Mouse (Mus musculus): ENCODE results near the gene Dhh. TPM values are rescaled to one million over a fixed set of nuclear protein-coding genes. Genes with fewer than 3 reads are reported as not detected.
"Not testable (repeated sequence)": the region's sequence is repeated elsewhere in the genome, so short reads cannot be mapped to it uniquely, and the experiment has no call there.

The Dhh gene
- total RNA-seq (2021): 1 to 10 TPM; 5.0 to 7.8 TPM
- long read RNA-seq, experiment 1, full-length matches to known transcripts: 22 of 24 reads
- long read RNA-seq, experiment 1, partial matches to known transcripts: 0 of 24 reads
- long read RNA-seq, experiment 1, other reads (novel, unspliced or antisense): 2 of 24 reads
- long read RNA-seq, experiment 2, full-length matches to known transcripts: 9 of 12 reads
- long read RNA-seq, experiment 2, partial matches to known transcripts: 2 of 12 reads
- long read RNA-seq, experiment 2, other reads (novel, unspliced or antisense): 1 of 12 reads

DNA sequence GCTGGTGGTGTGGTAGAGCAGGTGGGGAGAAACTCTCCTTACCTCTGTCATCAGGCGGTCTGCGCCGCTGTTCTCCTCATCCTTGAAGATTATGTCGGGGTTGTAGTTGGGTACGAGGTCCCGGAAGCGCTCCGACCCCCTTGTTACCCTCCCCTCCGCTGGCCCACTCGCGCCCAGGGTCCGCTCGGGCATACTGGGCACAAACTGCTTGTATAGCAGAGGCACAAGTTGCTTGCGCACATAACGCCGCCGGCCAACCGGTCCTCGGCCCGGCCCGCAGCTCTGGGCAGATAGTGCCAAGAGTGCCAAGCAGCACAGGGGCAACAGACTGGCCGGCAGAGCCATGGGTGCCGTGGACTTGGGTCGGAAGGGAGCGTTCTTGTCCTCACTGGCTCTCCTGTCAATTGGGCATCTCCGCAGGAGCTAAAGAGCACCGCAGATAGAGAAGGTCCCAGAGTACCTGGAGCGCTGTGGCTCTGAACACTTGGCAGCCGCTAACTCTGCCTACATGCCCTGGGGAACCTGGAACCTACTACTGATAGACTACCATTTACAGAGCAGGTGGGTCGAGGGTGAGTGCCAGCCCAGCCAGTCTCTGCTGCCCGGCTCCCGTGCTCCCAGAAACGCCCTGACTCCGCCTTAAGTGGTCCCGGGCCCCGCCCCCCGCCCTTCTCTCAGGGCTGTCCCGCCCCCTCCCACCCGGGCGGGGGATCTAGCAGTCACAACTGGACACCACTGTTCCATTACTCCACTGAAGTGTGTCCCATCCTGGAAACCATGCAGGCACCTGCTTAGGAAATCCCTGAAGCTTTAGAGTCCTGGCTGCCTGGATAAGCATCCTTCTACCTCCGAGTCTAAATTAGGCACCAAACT lies at the start of gene Dhh:
TSS of gene Dhh (minus strand) at position 613 of the 873 bp plus-strand sequence.
- no peak for DNase-seq (ENCODE audit: low spot score in 2 of 2)

DNA sequence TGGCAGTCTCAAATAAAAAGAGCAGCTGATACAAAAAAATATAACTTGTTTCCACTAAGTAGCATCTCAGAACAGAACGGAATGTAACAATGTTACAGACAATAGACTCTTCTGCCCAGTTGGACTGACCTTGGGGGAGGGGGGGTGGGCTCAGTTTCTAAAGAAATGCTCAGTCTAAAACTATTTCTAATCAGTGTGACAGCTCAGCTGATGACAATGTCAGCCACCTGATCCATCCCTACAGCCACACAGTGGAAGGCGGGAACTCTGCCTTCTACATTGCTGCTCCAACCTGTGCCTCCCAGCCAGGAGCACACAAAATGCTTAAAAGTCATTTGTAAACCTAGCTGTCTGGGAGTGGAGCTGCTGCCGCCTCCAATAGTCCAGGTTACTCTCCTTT lies 49.5 kb upstream of the Dhh start:
- no peak for DNase-seq (ENCODE audit: low spot score in 2 of 2)

DNA sequence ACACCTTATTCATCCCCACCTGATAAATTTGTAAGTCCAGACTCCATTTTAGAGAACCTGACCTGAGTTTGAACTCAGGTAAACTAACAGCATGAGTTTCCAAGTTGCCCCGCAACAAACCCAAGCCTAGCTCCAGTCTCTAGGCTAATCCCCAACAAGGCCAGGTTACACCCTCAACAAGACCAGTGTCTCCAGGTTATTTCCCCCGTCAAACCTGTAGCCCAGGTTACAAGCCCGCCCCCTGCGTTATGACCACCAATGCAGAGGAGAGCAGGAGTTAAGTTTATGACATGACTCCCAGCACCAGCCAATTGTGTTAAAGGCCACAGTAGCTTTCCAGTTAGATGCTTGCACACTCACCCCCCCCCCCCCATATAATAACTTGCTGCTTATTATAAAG lies 44.8 kb upstream of the Dhh start:
- DNase-seq (ENCODE audit: low spot score in 2 of 2): no peak

DNA sequence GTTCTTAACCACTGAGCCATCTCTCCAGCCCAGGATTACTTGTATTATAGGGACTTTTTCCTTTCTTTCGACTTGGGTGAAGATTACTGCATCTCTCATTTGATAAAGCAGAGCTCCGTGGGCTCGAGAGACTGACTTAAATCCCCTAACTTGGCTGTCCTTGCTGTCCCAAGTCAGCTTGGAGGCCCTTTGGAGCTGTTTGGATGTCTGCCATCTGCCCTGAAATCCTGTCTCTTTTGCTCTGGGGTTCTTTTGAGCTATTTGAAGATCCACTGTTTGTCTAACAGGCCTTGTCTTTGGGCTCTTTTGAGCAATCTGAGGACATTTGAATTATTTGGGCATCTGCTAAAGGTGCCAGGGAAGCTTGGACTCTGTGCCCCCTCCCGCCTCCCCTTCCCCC lies 43.7 kb upstream of the Dhh start:
- no peak for DNase-seq (ENCODE audit: low spot score in 2 of 2)

DNA sequence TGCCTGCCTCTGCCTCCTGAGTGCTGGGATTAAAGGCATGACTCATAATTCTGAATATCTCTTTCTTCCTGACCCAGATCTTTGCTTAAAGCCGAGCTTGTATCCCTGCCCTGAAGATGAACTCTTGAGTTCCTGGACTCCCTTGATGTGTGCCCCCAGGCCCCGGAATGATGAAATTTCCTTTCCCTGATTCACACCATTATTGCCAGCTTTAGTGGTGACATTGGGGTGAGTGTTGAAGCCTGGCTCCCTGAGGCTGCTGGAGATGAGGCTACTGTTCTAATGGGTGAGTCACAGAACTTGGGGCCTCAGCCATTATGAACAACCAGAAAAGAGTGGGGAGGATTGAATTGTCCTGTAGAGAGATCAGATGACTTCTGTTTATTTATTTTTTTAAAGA lies 43.2 kb upstream of the Dhh start:
- DNase-seq (ENCODE audit: low spot score in 2 of 2): no peak

DNA sequence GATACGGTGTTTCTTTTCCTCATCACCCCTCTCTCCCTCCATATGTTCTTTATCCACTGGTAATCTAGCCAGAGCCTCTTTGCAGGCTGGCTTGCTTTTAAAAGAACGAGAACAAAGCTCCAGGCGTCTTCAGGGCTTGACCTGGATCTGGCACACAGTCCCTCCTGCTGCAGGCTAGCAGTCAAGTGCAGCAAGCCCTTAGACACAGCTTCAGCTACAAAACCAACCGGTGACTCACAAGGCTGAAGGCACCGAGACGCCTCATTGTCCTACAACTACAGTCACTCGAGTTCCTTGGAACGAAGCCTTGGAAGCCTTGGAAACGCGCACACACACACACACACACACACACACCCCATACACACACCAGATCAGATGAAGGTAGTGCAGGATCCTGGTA lies 42.5 kb upstream of the Dhh start:
- DNase-seq (ENCODE audit: low spot score in 2 of 2): no peak

DNA sequence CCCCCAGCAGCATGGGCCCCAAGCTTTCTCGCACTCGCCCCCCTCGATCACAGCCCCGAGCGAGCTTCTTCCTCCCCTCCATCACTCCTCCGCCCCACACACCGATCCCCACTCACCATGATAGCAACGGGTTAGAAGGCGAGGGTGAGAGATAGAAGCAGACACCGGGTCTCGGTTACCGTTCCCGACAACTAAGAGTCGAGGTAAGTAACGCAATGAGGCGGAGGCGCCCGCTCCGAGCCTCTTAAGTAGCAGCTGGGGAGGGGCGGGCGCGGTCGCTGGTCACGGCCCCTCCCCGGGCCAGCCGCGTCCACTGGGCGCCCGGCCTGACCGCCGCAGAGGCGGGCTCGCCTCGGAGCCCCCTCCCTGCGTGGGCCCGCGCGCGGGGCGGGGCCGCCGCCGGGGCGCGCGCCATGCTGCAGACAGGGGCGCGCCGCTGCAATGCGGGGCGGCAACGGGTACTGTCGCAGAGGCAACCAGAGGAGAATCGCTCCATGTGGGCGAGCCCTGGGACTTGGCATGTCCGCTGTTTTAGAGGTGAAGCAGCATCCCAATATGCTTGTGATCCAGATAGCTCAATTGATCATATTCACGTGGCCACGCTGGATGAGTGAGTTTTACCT lies 36.0 kb upstream of the Dhh start, which contains the start of gene Tuba1b:
TSS of gene Tuba1b (minus strand) at position 349 of the 623 bp plus-strand sequence.
- DNase-seq (ENCODE audit: low spot score in 2 of 2): peak; percentile 90 to 94

DNA sequence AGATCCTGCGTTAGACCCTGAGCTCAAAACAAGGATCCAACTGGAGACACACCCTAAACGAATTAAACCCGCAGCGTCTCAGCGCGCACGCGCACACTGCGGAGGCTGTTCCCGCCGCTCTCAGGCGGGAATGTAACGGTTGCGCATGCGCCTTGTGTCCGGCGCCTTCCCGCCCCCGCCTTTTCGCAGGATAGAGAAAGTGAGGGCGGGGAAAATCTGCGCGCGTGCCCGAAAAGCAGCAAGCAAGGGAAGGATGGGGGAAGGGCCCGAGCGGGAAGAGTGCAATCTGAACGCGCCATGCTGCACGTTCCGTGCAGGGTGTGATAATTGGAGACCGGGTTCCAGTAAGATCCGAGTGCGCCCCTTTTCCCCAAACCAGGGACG lies 35.5 kb upstream of the Dhh start:
- DNase-seq (ENCODE audit: low spot score in 2 of 2): peak; percentile 93 to 97

DNA sequence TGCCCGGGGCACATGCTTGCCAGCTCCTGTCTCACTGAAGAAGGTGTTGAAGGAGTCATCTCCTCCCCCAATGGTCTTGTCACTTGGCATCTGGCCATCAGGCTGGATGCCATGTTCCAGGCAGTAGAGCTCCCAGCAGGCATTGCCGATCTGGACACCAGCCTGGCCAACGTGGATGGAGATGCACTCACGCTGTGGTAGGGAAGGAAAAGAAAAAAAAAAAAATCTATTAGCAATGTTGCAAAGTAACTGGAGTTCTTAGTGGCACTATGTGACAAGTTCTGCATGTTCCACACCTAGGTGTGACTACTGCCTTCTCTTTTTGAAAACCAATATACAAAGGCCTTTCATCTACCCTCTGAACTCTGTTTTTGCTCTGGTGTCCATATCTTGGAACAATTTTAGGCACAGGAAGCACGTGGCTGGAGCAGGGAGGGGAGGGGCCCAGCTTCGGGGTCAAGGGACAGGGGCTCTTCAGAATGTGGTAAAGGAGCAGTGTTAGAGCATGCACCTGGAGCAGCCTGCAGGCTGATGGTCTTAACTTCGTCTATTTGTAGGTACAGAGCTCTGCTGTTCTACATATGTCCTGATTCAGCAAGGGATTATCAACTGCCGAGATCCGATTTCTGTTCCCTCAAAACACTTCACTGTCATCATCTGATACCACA lies 34.8 kb upstream of the Dhh start:
- DNase-seq (ENCODE audit: low spot score in 2 of 2): not testable (repeated sequence)

DNA sequence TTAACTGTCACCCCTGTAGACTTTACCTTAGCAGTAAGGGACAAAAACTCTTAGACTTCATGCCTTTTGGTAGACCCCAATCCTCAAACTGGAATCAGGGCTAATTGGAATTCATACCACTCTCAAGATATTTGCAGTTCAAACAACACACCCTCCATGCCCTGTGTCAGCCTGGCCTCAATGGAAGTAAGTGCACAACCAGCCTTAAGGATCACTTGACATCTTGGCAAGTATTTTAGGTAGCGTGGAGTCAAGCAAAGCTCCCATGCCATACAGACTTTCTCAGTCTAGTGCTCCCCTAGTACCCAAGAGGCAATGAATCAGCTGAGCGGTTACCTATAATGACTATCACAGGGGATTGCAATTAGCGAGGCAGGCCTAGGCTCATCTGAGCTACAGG lies 32.7 kb upstream of the Dhh start:
- no peak for DNase-seq (ENCODE audit: low spot score in 2 of 2)

DNA sequence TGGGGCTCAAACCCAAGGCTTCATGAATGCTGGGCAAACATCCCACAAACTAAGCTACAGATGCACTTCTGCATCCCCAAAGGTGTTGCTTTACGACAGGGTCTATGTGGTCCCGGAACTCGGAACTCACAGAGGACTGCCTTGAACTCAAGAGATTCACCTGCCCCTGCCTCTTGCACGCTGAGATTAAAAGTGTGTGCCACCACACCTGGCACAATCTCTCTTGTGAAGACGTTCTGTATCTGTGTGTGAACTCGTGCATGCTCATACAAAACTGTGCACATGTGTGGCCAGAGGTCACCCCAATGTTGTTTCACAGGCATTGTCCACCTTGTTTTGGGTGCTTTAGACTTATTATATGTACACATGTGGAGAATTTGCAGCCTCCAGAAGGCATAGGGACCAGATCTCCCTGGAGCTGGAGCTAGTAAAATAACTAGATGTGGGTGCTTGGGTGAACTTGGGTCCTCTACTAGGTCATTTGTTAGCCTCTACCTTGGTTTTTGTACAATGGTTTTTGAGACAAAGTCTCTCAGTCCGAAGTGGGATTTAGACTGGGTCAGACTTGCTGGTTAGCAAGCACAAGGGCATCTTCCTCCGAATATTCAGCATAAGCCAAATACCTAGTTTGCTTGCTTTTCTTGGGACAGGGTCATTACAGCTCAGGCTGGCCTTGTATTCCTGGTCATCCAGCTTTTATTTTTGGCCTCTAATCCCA lies 31.8 kb upstream of the Dhh start:
- no peak for DNase-seq (ENCODE audit: low spot score in 2 of 2)

DNA sequence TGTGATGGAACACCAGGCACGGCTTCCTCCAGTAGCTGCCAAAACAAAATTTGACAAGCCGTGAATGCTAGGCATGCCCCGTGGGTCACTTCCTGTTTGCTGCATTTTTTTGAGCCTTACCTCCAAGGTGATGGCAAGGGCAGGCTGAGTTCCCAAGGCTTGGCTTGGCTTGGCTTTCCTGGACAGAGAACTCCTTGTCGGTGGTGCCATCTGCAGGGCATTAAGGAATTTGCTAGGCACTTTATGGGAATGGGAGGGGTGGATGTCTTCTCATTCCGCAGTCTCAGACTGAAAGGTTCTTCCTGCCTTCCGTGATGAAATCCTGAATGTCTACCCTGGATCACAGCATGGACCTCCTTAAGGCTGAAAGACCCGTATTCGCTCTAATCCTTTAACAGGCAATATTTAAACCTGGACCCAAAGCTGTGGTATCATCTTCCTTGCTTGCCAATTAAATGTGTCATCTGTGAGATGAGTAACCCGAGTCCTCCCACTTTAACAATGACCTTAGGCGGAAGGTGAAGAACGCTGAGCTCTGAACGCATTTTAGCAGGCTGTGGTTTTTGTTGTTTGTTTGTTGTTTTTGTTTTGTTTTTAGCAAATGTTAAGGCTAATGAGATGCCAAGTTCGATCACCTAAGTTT lies 30.4 kb upstream of the Dhh start:
- DNase-seq (ENCODE audit: low spot score in 2 of 2): peak in 1 of 2 experiments; percentile 61

DNA sequence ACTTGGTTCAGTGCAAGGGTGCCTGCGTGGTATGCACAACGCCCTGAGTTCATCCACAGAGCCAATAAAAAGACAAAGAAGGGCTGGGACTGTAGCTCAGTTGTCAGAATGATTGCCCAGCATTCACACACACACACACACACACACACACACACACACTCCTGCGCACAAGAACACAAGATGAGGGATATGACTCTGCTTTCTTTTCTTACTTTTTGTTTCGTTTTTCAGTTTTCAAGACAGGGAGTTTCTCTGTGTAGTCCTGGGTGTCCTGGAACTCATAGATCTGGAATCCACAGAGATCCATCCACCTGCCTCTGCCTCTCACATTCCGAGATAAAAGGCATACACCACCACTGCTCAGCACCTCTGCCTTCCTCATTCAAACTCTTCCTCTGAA lies 29.2 kb upstream of the Dhh start:
- no peak for DNase-seq (ENCODE audit: low spot score in 2 of 2)

DNA sequence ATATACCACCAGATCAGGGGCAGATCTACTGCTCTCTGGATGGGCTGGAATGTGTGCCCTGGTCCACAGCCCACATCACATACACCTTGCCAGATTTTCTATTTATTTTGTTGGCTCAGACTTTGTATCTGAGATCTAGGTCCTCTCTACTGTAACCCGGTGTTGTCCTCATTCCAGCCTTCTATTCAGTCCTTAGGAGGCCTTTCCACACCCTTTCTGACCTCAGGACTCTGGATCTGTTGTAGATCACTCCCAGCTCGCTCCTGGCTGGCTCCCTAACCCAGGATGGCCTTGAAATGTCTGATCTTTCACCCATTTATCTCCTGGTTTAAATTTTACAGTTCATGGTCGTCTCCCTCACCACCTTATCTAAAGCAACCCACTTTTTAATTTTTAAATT lies 26.3 kb upstream of the Dhh start:
- no peak for DNase-seq (ENCODE audit: low spot score in 2 of 2)

DNA sequence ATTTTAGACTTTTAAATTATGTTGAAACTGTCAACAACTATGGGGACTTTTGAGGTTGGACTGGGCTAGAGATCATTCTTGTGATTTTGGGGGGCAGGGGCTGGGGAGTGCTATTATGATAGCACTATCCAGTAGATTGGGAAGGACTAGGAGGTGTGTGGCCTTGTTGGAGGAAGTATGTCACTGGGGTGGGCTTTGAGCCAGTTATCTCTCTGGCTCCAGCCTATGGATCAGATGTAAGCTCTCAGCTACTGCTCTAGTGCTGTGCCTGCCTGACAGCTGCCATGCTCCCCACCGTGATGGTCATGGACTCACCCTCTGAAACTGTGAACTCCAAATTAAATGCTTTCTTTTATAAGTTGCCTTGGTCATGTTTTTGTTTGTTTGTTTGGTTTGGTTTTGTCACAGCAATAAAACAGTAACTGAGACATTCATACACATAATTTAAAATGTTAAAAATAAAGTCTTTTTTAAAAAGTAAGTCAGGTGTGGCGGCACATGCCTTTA lies 24.7 kb upstream of the Dhh start:
- no peak for DNase-seq (ENCODE audit: low spot score in 2 of 2)

DNA sequence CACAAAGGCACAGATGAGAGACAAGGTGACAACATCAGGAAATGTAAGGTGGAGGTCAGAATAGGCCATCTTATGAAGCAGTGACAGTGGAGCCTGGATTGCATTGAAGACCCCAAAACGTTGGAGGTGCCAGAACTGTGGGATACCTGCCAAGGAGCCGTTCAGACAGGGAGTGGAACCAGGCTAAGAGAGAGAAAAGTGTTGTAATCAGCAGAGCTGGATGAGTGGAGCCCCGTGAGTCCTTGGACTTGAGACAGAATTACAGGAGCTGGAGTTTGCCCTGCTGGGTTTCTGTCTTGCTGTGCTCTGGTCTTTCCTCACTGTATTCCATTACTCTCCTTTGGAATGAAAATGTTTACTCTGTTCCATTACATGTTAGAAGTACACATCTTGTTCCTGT lies 24.2 kb upstream of the Dhh start:
- no peak for DNase-seq (ENCODE audit: low spot score in 2 of 2)

DNA sequence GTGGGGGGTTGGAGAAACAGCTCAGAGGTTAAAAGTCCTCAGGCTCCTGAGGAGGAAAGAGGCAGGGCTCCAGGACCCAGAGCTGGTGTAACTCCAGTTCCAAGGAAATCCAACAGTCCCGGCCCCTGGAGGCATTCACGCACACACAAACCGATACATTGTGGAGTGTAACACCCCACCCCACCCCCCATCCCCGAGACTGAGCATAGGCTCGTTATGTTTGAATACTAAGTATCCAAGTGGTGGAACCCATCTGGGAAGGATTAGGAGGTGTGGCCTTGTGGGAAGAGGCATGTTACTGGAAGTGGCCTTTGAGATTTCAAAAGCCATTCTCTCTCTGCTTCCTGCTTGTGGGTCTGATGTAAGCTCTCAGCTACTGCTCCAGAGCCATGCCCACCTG lies 23.2 kb upstream of the Dhh start:
- DNase-seq (ENCODE audit: low spot score in 2 of 2): no peak

DNA sequence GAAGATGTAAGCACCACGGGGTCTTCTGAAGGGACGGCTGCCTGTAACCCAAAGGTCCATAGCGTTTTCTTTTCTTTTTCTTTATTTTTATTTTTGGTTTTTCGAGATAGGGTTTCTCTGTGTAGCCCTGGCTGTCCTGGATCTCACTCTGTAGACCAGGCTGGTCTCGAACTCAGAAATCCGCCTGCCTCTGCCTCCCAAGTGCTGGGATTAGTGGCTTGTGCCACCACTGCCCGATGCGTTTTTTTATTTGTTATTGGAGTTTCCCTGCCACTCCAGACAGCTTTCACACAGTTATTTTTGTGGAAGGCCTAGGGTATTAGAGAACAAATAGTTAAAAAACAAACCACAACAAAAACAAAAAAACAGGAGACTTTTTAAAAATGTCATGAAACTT lies 20.2 kb upstream of the Dhh start:
- DNase-seq (ENCODE audit: low spot score in 2 of 2): not testable (repeated sequence)

DNA sequence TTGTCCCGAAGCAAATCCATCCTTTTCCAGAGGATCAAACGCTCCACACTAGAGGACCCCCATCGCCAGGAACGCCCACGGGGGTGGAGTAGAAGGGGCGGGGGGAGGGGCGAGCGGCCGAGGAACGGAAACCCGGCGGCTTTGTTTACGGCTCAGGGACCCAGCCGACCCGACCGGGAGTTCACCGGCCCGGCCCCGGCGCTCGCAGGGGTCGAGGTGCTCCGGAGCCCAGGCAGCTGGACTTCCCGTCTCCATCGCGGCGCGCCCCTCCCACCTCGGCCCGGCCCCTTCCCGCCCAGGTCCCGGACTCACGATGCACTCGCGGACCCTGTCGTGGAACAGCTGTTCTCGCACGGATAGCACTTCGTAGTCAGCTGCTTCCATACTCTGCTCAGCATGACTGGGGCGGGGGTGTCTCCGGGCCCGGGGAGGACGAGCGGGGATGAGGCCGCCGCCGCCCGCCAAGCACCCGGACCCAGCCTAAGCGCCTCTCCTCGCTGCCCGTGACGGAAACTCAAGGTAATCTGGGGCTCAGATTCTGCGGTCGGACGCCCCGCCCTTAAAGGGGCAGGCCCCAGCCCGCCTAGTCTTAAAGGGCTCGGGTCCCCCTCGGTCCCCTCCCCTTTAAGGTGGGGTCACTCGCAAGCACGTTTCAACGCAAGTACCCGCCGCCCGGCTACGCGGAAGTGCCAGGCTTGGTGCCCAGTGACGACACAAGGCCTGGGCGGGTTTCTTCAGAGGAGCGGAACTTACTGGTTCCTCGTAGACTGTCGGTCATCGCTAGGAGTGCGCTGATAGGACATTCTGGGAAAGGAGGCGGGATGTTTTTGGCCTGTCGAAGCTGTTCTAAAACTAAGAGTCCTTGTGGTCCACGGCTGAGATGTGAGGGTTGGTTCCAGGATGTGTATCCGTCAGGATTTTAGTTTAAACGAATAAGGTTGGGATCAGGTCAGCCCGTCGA lies 19.5 kb upstream of the Dhh start, which contains the start of gene Lmbr1l:
TSS of gene Lmbr1l (minus strand) at position 694 of the 961 bp plus-strand sequence.
- peak; percentile 94 to 99 for DNase-seq (ENCODE audit: low spot score in 2 of 2)

All from gastrocnemius, postnatal 4 days (tissue).